Mouse (Mus musculus): ENCODE measurements around the gene Col4a3. TPM values are rescaled to one million over a fixed set of nuclear protein-coding genes. Genes with fewer than 3 reads are reported as not detected.
A peak's percentile ranks its signal among the peaks of the same experiment; 100 is the strongest.

Col4a3 gene
- polyA plus RNA-seq, 1 experiment from 2014 or later, result 0.59 TPM

DNA sequence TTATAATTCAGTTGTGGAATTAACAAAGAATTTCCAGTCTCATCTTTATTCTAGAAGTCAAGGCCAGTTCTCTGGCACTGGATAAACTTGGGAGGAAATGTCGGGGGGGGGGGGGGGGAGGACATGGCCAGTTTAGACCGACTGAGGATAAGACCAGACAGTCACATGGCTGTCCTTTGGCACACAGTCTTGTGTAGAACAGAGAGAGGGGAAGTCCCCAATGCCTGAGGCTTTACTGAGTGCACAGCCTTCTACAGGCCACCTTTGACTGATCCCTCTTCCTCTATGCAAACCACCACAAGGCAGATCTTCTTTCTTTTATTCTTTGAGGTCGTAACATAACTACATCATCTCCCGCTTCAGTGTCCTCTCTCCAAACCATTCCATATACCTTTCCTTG is 49.6 kb downstream of the Col4a3 start:
- H3K36me3 ChIP-seq (ENCODE audit: control insufficient read depth, insufficient read depth), result no peaks in the 10 kb centered on the region
- no peaks in the 10 kb centered on the region for H3K9me3 ChIP-seq (replicated peaks; ENCODE audit: control insufficient read depth, low read length)
- no peak overlapping the region for H3K27ac ChIP-seq (ENCODE audit: low read length)
- no peak for ATAC-seq (replicated peaks; ENCODE audit: extremely low read depth, insufficient read depth, low FRiP score)
- H3K4me1 ChIP-seq (ENCODE audit: control insufficient read depth, insufficient read depth, low read length), result 0 out of 2 replicates have a peak, but pooled peaks cover 3% of the 10 kb centered on the region
- 70% methylated on average over 4 of the region's 4 CpGs for WGBS
- 0 out of 2 replicates have a peak, but pooled peaks cover 4% of the 10 kb centered on the region for H3K27me3 ChIP-seq (ENCODE audit: control insufficient read depth, insufficient read depth, low read length)
- no peak overlapping the region for H3K4me2 ChIP-seq (ENCODE audit: low read depth, low read length)
- no peak overlapping the region for H3K4me3 ChIP-seq (ENCODE audit: low read length)
- no peak overlapping the region for H3K9ac ChIP-seq (ENCODE audit: low read length)

DNA sequence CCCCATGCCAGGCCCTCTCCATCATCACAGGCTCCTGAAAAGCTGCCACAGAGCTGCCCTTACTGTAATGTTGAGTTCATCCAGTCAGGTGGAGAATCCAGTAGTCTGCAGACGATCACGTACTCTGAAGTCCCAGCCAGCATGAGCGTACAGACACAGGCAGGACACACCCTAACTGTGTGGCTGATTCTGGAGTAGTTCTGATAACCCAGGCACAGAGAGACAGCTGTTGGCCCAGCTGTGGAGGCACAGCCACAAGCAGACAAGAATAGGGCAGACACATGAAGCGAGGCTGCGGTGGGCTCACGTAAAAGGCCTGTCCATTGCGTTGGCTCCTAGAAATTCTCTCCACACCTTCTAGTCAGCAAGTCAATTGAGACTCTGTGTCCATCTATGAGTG is 50.7 kb downstream of the Col4a3 start:
- Histone ChIP-seq H3K36me3 (ENCODE audit: control insufficient read depth, insufficient read depth) (no peaks in the 10 kb centered on the region), H3K27me3 (ENCODE audit: control insufficient read depth, insufficient read depth, low read length) (0 out of 2 replicates have a peak, but pooled peaks cover 4% of the 10 kb centered on the region), H3K27ac (ENCODE audit: low read length) (no peak overlapping the region), H3K9ac (ENCODE audit: low read length) (no peak overlapping the region), H3K4me1 (ENCODE audit: control insufficient read depth, insufficient read depth, low read length) (0 out of 2 replicates have a peak, but pooled peaks cover 3% of the 10 kb centered on the region), H3K9me3 (replicated peaks; ENCODE audit: control insufficient read depth, low read length) (no peaks in the 10 kb centered on the region), H3K4me2 (ENCODE audit: low read depth, low read length) (no peak overlapping the region), H3K4me3 (ENCODE audit: low read length) (no peak overlapping the region)
- 78% methylated on average over 7 of the region's 7 CpGs for WGBS
- no peak for ATAC-seq (replicated peaks; ENCODE audit: extremely low read depth, insufficient read depth, low FRiP score)

DNA sequence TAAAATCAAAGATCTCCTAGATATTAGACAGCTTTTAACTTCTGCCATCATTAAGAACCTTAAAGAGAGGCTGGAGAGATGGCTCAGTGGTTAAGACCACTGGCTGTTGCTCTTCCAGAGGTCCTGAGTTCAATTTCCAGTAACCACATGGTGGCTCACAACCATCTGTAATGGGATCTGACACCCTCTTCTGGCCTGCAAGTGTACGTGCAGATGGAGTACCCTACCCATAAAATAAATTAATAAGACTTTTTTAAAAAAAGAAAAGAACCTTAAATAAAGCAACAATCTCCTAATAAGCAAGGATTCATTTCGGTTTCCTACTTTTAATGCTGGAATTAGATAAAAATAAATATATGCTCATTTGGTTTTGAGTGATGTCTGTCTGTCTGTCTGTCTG is 51.7 kb downstream of the Col4a3 start:
- no peak overlapping the region for H3K9ac ChIP-seq (ENCODE audit: low read length)
- H3K27me3 ChIP-seq (ENCODE audit: control insufficient read depth, insufficient read depth, low read length), result 0 out of 2 replicates have a peak, but pooled peaks cover 2% of the 10 kb centered on the region
- no peaks in the 10 kb centered on the region for H3K9me3 ChIP-seq (replicated peaks; ENCODE audit: control insufficient read depth, low read length)
- WGBS, result 89% methylated on average over 2 of the region's 2 CpGs
- no peak overlapping the region for H3K4me2 ChIP-seq (ENCODE audit: low read depth, low read length)
- H3K27ac ChIP-seq (ENCODE audit: low read length), result no peak overlapping the region
- H3K4me1 ChIP-seq (ENCODE audit: control insufficient read depth, insufficient read depth, low read length), result 0 out of 2 replicates have a peak, but pooled peaks cover 3% of the 10 kb centered on the region
- H3K4me3 ChIP-seq (ENCODE audit: low read length), result no peak overlapping the region
- H3K36me3 ChIP-seq (ENCODE audit: control insufficient read depth, insufficient read depth), result no peaks in the 10 kb centered on the region
- no peak for ATAC-seq (replicated peaks; ENCODE audit: extremely low read depth, insufficient read depth, low FRiP score)

DNA sequence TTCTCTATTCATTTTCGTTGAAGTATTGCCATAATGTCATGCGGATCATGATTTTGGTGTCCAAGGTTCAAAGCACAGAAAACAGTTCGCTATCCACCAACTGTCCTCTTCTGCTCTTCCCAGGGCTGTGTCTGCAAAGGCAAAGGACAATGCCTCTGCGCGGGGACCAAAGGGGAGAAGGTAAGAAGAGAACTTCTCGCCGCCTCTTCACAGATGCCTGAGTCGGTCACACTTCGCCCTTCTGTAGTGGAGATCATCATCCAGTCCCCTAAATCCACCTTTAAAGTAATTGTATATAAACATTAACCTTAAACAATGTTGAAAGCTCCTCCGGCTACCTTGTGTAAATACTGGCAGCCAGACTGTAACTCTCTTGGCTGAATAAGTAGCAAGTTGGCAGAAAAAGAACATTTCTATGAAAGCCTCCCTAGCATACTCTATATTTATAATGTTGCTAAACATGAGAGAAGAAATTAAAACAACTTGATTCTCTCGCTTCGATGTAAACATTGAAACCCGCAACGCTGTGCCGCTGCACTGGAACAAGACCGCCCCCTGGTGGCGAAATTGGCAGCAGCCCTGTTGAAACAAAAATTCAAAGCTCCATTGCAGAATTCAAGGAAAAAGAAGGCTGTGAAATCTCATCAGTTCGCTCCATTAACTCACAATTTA is 54.7 kb downstream of the Col4a3 start:
- Histone ChIP-seq H3K4me1 (ENCODE audit: control insufficient read depth, insufficient read depth, low read length) (no peaks in the 10 kb centered on the region), H3K36me3 (ENCODE audit: control insufficient read depth, insufficient read depth) (no peaks in the 10 kb centered on the region), H3K4me2 (ENCODE audit: low read depth, low read length) (peak overlapping the region; percentile 68), H3K9me3 (replicated peaks; ENCODE audit: control insufficient read depth, low read length) (no peaks in the 10 kb centered on the region), H3K27me3 (ENCODE audit: control insufficient read depth, insufficient read depth, low read length) (0 out of 2 replicates have a peak, but pooled peaks cover 2% of the 10 kb centered on the region), H3K9ac (ENCODE audit: low read length) (peak overlapping the region; percentile 34), H3K27ac (ENCODE audit: low read length) (no peak overlapping the region), H3K4me3 (ENCODE audit: low read length) (peak overlapping the region; percentile 49)
- 31% methylated on average over 18 of the region's 18 CpGs for WGBS
- ATAC-seq (replicated peaks; ENCODE audit: extremely low read depth, insufficient read depth, low FRiP score), result no peak

DNA sequence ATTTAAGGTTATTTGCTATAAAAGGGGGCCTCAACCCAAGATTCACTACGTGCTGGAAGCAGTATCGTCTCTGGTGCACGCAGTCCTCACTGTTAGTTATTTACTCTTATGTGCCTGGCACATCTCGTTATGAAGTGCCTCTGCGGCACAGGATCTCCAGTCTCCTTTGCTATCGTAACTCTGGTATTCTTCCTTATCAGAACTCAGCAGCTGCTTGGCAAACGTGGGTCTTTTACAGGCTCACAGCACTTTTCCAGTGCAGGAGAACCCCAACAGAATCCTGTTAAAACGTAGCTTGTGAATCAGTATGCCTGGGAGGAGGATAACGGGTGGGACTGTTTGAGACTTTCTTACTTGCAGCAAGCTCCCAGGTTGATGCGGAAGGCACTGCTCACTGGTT is 61.3 kb downstream of the Col4a3 start:
- Histone ChIP-seq H3K9ac (ENCODE audit: low read length) (peak overlapping the region; percentile 37; the same call in 1 of the 2 replicates), H3K4me2 (ENCODE audit: low read depth, low read length) (peak overlapping the region; percentile 66), H3K4me1 (ENCODE audit: control insufficient read depth, insufficient read depth, low read length) (peaks cover 5% of the 10 kb centered on the region; the same call in 1 of the 2 replicates), H3K27me3 (ENCODE audit: control insufficient read depth, insufficient read depth, low read length) (no peaks in the 10 kb centered on the region), H3K4me3 (ENCODE audit: low read length) (peak overlapping the region; percentile 40), H3K27ac (ENCODE audit: low read length) (no peak overlapping the region), H3K36me3 (ENCODE audit: control insufficient read depth, insufficient read depth) (no peaks in the 10 kb centered on the region), H3K9me3 (replicated peaks; ENCODE audit: control insufficient read depth, low read length) (no peaks in the 10 kb centered on the region)
- no peak for ATAC-seq (replicated peaks; ENCODE audit: extremely low read depth, insufficient read depth, low FRiP score)
- 18% methylated on average over 10 of the region's 10 CpGs for WGBS

DNA sequence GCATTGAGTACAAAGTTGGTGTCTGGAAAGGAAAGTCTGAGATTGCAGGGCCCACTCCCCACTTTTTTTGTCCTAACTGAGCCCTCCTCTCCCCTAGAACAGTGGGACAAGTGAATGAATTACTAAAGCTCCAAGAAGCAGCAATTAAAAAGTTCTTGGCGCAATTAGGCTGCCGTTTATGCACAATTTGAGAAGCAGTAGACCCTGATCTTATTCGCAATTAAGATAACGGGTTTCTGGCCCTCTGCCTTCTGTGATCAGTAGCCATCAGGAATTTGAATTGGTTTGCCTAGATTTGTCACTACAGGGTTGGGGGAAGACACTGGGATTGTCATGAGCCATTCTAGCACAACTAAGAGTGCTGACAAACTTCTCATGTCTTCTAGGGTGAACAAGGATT is 64.1 kb downstream of the Col4a3 start:
- Histone ChIP-seq H3K9me3 (replicated peaks; ENCODE audit: control insufficient read depth, low read length) (no peaks in the 10 kb centered on the region), H3K27ac (ENCODE audit: low read length) (no peak overlapping the region), H3K4me2 (ENCODE audit: low read depth, low read length) (no peak overlapping the region), H3K4me3 (ENCODE audit: low read length) (no peak overlapping the region), H3K4me1 (ENCODE audit: control insufficient read depth, insufficient read depth, low read length) (peaks cover 5% of the 10 kb centered on the region; the same call in 1 of the 2 replicates), H3K9ac (ENCODE audit: low read length) (no peak overlapping the region), H3K27me3 (ENCODE audit: control insufficient read depth, insufficient read depth, low read length) (no peaks in the 10 kb centered on the region), H3K36me3 (ENCODE audit: control insufficient read depth, insufficient read depth) (no peaks in the 10 kb centered on the region)
- 80% methylated on average over 4 of the region's 4 CpGs for WGBS
- ATAC-seq (replicated peaks; ENCODE audit: extremely low read depth, insufficient read depth, low FRiP score), result no peak

DNA sequence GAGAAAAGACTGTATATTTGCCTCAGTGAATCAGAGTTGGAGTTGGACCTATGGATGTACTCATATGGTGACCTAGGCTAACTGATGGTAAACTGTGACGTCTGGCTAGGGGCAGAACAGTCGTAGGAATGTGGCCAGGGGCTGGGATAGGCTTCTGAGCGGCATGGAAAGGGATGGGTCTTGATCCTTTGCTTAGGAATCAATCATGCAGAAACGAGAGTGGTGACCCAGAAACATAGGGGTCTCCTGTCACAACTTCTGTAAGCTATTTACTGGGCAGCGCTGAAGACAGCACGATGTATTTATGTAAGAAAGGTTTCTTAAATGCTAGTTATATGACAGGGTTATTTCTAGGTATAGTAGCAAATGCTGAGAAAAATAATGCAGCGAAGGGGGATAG is 67.3 kb downstream of the Col4a3 start:
- H3K4me3 ChIP-seq (ENCODE audit: low read length), result no peak overlapping the region
- H3K27ac ChIP-seq (ENCODE audit: low read length), result no peak overlapping the region
- H3K4me2 ChIP-seq (ENCODE audit: low read depth, low read length), result no peak overlapping the region
- ATAC-seq (replicated peaks; ENCODE audit: extremely low read depth, insufficient read depth, low FRiP score), result no peak
- H3K27me3 ChIP-seq (ENCODE audit: control insufficient read depth, insufficient read depth, low read length), result no peaks in the 10 kb centered on the region
- 66% methylated on average over 7 of the region's 7 CpGs for WGBS
- H3K9ac ChIP-seq (ENCODE audit: low read length), result no peak overlapping the region
- no peaks in the 10 kb centered on the region for H3K36me3 ChIP-seq (ENCODE audit: control insufficient read depth, insufficient read depth)
- H3K9me3 ChIP-seq (replicated peaks; ENCODE audit: control insufficient read depth, low read length), result no peaks in the 10 kb centered on the region
- no peaks in the 10 kb centered on the region for H3K4me1 ChIP-seq (ENCODE audit: control insufficient read depth, insufficient read depth, low read length)

DNA sequence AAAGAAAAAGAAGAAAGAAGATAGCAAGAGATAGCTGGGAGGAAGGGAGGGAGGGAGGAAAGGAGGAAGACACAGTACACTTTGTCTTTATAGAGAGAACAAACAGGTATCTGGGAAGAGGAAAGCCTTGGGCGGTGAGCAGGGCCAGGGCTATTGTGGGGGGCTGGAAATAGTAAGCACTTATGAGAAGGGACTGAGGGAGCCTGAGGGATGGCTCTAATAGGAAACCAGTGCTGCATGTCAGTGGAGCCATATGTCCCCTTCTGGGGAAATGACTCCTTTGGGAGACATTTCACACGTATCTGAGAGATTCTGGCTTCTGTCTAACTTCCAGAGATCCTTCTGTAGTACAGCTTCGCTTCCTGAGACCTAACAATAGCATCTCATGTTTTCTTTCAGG is 69.7 kb downstream of the Col4a3 start:
- no peaks in the 10 kb centered on the region for H3K27me3 ChIP-seq (ENCODE audit: control insufficient read depth, insufficient read depth, low read length)
- WGBS, result 57% methylated on average over 3 of the region's 3 CpGs
- no peaks in the 10 kb centered on the region for H3K4me1 ChIP-seq (ENCODE audit: control insufficient read depth, insufficient read depth, low read length)
- H3K4me2 ChIP-seq (ENCODE audit: low read depth, low read length), result no peak overlapping the region
- H3K9me3 ChIP-seq (replicated peaks; ENCODE audit: control insufficient read depth, low read length), result no peaks in the 10 kb centered on the region
- no peak for ATAC-seq (replicated peaks; ENCODE audit: extremely low read depth, insufficient read depth, low FRiP score)
- H3K27ac ChIP-seq (ENCODE audit: low read length), result no peak overlapping the region
- no peak overlapping the region for H3K4me3 ChIP-seq (ENCODE audit: low read length)
- no peaks in the 10 kb centered on the region for H3K36me3 ChIP-seq (ENCODE audit: control insufficient read depth, insufficient read depth)
- no peak overlapping the region for H3K9ac ChIP-seq (ENCODE audit: low read length)

DNA sequence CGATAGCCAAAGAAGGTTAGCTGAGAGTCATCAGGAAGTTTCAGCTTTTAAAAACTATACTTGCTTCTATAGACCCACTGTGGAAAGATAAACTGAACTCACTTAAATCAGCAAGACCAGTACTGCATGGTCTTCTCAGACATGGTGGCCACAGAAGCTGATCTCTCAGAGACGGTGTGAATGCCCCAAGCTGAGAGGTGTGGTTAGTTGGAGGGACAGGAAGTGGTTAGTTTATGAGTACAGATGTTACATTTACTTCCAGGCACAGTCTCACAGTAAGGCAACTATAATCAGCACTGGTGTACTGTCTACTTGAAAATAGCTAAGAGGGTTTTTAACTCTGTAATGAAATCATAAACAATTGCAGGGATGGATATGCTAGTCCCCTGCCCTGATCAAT is 75.5 kb downstream of the Col4a3 start:
- Histone ChIP-seq H3K27me3 (ENCODE audit: control insufficient read depth, insufficient read depth, low read length) (no peaks in the 10 kb centered on the region), H3K4me2 (ENCODE audit: low read depth, low read length) (no peak overlapping the region), H3K27ac (ENCODE audit: low read length) (no peak overlapping the region), H3K4me3 (ENCODE audit: low read length) (no peak overlapping the region), H3K4me1 (ENCODE audit: control insufficient read depth, insufficient read depth, low read length) (no peaks in the 10 kb centered on the region), H3K36me3 (ENCODE audit: control insufficient read depth, insufficient read depth) (no peaks in the 10 kb centered on the region), H3K9ac (ENCODE audit: low read length) (no peak overlapping the region), H3K9me3 (replicated peaks; ENCODE audit: control insufficient read depth, low read length) (no peaks in the 10 kb centered on the region)
- 78% methylated on average over 2 of the region's 2 CpGs for WGBS
- ATAC-seq (replicated peaks; ENCODE audit: extremely low read depth, insufficient read depth, low FRiP score), result no peak

All from heart, embryonic 16.5 days (tissue).